Mouse (Mus musculus) left cerebral cortex, postnatal 10 days (tissue): Measurements from ENCODE around the gene Ldhd. TPM values are rescaled to one million over a fixed set of nuclear protein-coding genes. Genes with fewer than 3 reads are reported as not detected.

Experiments
- DNase-seq, 2 experiments: peaks; one replicate each; pipeline ENCODE4 v3.0.0; 2021 to 2022; ENCODE audit warnings: low spot score in 2 of 2, mixed read lengths in 1 of 2; ENCODE audit errors: extremely low spot score in 1 of 2
- intact Hi-C: fragments of 180-260 bp; cut with DNase I; formaldehyde crosslinking; loops from one replicate; pipeline ENCODE4 v1.15.1; 2025
- total RNA-seq, 2 experiments: library from RNA; stranded (reverse); gene quantifications; 2 replicates each; pipeline ENCODE4 v1.2.3; 2021

Ldhd gene
- total RNA-seq, 2 experiments from 2014 or later: 1.9 to 2.2 TPM

DNA sequence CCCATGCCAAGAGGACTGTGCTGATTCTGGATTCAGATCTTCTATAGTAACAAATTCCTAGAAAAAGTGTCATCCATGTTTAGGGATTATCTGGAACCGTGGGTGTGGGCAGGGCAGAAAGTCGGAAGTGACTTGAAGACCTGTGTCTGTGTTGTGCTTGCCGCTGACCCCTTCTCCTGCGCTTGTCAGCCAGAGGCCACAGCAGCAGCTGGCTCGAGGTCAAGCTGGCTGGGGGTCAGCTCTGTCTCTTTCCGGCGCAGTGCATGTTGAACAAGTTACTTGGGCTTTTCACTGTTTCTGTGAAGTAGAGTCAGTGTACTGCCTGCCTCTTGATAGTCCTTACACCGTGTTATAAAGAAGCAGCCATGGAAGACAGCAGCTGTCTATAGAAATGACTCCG lies 23.2 kb downstream of the Ldhd start:
- no peak for DNase-seq
- intact Hi-C loops: no loop called here

DNA sequence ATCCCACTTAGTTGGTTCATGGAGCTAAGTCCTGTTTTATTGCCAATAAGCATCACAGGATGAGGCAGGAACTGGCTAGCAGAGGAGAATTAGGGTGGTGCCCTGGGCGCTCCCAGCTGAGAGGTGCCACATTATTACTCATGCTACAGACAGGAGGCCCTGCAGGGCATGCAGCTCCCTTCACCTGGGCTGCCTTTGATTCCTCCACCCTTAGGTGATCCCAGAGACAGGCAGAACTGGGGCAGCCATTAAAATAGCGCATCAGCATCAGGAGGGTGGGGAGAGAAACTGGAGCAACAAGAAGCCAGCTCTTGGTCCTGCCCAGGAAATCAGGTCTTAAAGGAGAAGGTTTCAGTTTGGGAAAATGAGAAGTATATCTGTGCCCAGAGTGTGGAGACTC lies 25.2 kb downstream of the Ldhd start:
- intact Hi-C loops: no loop called here
- no peak for DNase-seq

DNA sequence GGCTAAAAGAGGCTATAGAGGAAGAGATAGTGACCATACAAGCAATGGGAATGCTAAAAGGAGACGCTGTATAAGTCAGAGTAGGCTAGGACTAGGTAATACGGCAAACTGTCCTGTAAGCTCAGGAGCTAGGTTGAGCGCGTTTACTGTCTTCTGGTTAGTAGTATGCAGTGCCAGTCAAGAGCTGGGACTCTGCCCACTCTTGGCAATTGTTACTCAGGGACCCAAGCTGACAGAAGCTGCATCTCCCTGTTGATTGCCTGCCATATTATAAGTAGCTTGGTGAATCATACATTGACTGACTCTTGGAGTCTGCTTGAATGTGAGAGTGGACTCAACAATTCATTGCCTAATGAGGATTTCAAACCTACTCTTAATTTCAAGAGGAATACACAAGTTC lies 28.1 kb downstream of the Ldhd start:
- DNase-seq: no peak
- intact Hi-C loops: no loop called here

DNA sequence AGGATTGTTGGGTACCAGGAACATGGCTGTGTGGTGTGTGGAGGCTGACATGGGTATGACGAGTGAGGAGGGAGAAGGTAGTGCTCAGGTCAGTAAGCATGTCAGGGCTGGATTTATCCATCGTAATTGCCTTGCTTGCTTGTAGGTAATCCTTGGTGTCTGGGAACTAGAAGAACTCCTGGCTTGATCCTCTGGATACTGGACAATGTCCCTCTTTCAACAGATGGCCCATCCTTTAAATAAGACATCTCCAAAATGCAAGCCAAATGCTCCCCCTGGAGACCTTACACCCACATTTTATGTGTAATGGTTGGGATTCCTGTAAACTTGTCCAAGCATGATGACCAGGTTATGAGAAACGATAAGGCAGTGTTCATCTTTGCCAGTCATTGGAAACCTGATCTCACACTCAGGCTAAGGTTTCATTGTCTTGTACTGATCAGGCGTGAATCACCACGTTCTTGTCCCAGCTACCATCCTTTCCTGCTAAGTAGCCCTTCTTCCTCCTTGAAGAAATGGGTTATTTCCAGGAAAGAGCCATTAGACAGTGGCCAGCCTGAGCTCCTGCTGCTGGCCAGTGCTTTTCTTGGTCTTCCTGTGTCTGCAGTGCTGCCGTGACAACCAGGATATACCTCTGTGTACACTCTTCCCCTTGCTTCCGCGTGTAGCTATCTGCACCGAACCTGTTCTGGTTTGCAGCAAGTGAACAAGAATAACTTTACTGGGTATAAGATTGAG lies 30.3 kb downstream of the Ldhd start:
- DNase-seq: no peak
- intact Hi-C loops: no loop called here

GRCm38 (mm10) chr8:111597310-111597709 lies 32.9 kb downstream of the Ldhd start:
- intact Hi-C loops: no loop called here
- no peak for DNase-seq

- intact Hi-C loops: no loop called here
- no peak for DNase-seq
Measured at GRCm38 (mm10) chr8:111596485-111596821, 33.7 kb downstream of the Ldhd start.

DNA sequence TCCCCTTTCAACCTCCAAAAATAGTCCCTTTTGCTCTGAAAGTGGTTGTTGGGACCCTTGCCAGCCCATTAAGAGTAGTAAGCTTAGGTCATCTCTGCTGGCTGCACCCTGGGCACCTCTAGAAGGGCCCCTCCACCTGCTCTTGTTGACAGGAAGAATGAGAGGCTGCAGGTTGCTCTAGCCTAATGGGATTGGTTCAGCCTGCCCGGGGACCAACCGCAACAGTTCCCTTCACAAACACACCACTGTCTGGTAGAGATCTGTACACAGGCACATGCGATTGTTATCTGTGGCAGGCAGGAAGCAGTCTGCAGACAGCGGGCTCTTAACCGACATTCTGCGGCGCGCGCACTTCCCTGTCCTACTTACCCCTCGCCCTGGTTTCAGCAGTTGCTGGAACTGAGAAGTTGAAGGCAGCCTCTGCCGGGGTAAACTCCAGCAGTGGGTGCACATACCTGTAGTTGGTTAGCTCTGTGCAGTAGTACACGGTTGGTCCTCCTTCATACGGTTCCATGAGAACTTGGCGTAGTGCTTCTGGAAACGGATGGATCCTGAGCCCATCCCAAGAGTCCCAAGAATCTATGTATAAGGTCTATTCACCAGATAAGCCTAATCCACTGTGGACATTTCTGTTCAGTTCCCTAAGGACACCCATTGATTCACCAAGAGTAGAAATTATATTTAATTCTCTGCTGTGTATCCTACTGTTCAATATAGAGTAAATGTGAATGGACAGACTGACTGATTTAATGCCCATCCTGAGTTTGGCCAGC lies 34.3 kb downstream of the Ldhd start:
- intact Hi-C loops: no loop called here
- peak in 1 of 2 experiments; percentile 63 for DNase-seq

DNA sequence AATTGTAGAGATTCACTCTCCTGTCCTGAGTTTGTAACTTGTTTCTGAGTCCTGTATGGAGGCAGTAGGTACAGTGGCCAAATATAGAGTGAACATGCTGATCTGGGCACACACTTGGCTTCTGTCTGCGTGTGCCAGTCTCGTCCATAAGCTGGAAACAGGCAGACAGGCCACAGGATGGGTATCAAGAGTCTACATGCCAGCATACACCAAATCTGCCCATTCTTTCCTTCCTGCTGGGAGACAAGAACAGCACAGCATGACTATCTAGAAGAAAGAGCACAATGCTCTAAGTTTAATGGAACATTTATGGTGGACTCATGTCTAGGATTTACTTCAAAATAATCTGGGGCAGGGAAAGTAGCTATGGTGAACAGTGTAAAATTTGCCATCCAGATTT lies 35.2 kb downstream of the Ldhd start:
- intact Hi-C loops: no loop called here
- DNase-seq: no peak

- intact Hi-C loops: no loop called here
- no peak for DNase-seq
Measured at GRCm38 (mm10) chr8:111594044-111594840, 35.9 kb downstream of the Ldhd start.

GRCm38 (mm10) chr8:111592390-111592910 lies 37.7 kb downstream of the Ldhd start:
- no peak for DNase-seq

GRCm38 (mm10) chr8:111591176-111591575 lies 39.0 kb downstream of the Ldhd start:
- DNase-seq: no peak
- intact Hi-C loops: no loop called here

More at GRCm38 (mm10) chr8:111592390-111592910, 37.7 kb downstream of the Ldhd start:
- intact Hi-C loops: no loop called here

- DNase-seq: no peak
- intact Hi-C loops: no loop called here
Measured at GRCm38 (mm10) chr8:111590214-111590613, 40.0 kb downstream of the Ldhd start.

GRCm38 (mm10) chr8:111588336-111588735 lies 41.8 kb downstream of the Ldhd start:
- intact Hi-C loops: no loop called here
- no peak for DNase-seq

GRCm38 (mm10) chr8:111587545-111588094 lies 42.6 kb downstream of the Ldhd start:
- intact Hi-C loops: no loop called here
- no peak for DNase-seq

DNA sequence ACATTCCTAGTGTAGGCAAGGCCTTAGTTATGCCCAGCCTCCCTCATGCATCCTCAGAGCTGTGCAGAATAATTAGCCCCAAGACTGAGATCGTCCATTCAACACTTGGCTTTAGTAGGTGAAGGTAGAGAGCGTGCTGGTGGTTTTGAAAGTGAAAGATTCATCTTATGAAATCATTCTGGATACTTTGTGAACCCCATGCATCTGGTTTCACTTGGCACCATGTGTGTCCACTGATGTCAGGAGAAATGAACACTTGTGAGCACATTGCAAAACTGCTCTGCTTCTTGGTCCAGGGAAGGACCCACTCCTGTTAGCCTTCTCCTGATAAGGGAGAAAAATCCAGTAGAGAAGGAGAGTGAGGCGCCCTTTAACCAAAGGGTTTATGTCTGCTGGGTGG lies 45.2 kb downstream of the Ldhd start:
- DNase-seq: no peak
- intact Hi-C loops: no loop called here

DNA sequence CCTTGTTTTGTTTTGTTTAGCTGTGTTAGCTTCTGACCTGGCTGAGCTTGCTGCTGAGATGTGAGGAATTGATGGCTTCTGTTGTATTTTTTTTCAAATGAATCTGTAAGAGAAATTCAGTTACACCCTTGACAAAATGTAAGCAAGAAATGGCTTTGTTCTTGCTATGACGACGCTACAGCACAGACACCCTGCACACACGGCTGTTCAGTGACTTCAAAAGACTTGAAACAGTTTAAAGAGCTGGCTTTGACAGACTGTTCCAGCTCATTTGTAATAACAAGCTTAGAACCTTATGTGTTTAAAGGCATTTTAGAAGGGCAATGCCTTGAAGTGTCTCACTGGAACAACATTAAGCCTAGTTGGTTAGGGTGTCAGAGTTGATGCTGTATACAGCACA lies 47.8 kb downstream of the Ldhd start:
- no peak for DNase-seq
- intact Hi-C loops: no loop called here

DNA sequence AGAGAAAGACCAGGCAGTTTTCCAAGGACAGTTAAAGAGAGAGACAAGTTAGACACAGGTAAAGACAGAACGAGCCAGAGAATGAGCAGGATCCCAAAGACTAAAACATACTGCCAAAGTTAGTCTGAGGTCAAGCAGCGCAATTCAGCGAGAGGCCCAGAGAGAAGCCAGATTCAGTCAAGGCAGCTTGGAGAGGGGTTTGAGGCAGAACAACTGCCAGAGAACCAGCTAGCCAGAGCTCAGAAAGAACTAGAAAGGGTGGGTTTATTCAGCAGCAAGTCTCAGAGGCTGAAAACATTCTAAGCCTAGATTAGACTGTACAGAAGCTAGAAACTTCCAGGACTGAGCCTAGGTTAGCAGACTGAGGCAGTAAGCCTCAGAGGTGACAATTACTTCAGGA lies 49.9 kb downstream of the Ldhd start:
- no peak for DNase-seq
- intact Hi-C loops: no loop called here

DNA sequence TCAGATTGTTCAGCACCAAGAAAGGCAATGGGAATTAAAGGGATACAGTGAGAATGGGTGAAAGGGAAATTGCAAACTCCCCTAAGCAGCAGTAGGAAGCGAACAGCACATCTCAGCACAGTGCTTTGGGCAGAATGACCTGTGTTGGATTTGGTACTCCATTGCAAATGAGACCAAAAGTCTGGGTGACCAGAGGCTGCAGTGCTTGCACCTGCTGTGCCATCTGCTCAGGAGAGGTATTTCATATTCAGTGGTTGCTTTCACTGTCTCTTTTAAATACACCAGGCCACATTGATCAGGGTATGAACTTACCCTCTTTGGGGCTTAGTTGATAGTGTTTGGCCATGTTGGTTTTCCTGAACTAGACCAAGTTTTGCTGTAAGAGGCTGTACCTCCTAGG lies 50.9 kb downstream of the Ldhd start:
- intact Hi-C loops: no loop called here

DNA sequence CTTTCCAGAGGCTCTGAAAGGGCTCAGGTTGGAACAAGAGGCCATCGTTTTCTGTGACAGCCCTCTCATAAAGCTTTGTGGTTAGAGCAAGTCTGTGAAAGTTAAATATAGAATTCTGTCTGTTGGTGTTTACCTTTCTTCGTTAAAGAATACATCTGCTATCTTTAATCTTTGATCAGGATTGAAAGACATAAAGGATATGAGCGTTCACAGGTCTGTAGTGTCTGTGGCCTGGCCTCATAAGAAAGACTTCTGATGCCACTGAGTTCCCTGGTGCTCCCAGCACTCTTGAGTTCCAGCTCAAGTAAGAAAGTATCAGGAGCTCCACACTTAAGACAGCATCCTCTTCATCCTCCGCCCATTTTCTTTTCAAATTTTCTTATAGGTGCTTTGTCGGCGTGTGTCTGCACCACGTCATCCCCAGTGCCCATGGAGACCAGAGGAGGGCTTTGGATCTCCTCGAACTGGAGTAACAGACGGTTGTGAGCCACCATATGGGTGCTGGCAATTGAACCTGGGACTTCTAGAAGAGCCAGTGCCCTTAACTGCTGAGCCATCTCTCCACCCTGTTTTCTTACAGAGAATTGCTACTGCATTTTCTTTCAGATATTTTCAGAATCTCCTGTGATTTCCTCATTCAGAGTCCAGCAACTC lies 52.2 kb downstream of the Ldhd start:
- DNase-seq: no peak
- intact Hi-C loops: no loop called here

More for the DNA sequence above, 50.9 kb downstream of the Ldhd start:
- DNase-seq: no peak
